Mouse (Mus musculus): Measurements from ENCODE around the gene Rabgap1l.

GRCm38 (mm10) chr1:160176903-160177302 is 616.1 kb downstream of the Rabgap1l start:
- TF ChIP-seq GATA1 (IDR thresholded peaks at IDR 0.05; ENCODE audit: borderline replicate concordance, low read length) (no peak), FLI1 (IDR thresholded peaks at IDR 0.05; ENCODE audit: low read length) (no peak)
